Mouse (Mus musculus) kidney, adult 2 months (tissue): ENCODE results near the gene Trim30b.
"Not testable (repeated sequence)": the region's sequence is repeated elsewhere in the genome, so short reads cannot be mapped to it uniquely, and the experiment has no call there.

ENCODE experiments used
- CTCF ChIP-seq: fragments of 200-500 bp; conservative IDR thresholded peaks from 2 replicates; pipeline ENCODE4 v1.5.1; 2011; ENCODE audit warnings: low read depth, mild to moderate bottlenecking, control low read depth, low read length, moderate library complexity, mixed read lengths; ENCODE audit not compliant: insufficient read depth, insufficient read length
- POLR2A ChIP-seq: fragments of 200-500 bp; IDR thresholded peaks from one replicate; pipeline ENCODE4 v1.6.1; 2011; ENCODE audit warnings: low read depth, low read length, control low read depth

- not testable (repeated sequence) for TF ChIP-seq CTCF, POLR2A
These were observed 40.5 kb downstream of the Trim30b start, which contains the start of gene Trim34b for GRCm38 (mm10) chr7:104329171-104329570.
